Mouse (Mus musculus) heart, postnatal 0 days (tissue): ENCODE measurements around the gene Ovca2. TPM values are rescaled to one million over a fixed set of nuclear protein-coding genes. Genes with fewer than 3 reads are reported as not detected.

Source experiments
- ATAC-seq: fragments of 200-750 bp; cut with Nextera tagmentation; 2 replicates; pipeline ENCODE4 v1.8.0; 2017; ENCODE audit warnings: low read depth, moderate number of reproducible peaks, moderate library complexity; ENCODE audit not compliant: insufficient read depth
- DNase-seq: peaks from one replicate; pipeline ENCODE4 v3.0.0-alpha.2; 2016; ENCODE audit warnings: low spot score
- H3K27ac ChIP-seq: fragments of 300-500 bp; sonication (generic); 2 replicates; pipeline ENCODE4 v1.5.1; 2014; ENCODE audit warnings: low read depth, mild to moderate bottlenecking
- H3K27me3 ChIP-seq: fragments of 300-500 bp; sonication (generic); 2 replicates; pipeline ENCODE4 v1.6.1; 2014; ENCODE audit warnings: low read length, mixed read lengths; ENCODE audit not compliant: control insufficient read depth, insufficient read depth
- H3K36me3 ChIP-seq: fragments of 300-500 bp; sonication (generic); replicated peaks from 2 replicates; pipeline ENCODE4 v1.6.1; 2014; ENCODE audit warnings: low read length, mixed read lengths; ENCODE audit not compliant: control insufficient read depth, insufficient read depth
- H3K4me1 ChIP-seq: fragments of 300-500 bp; sonication (generic); 2 replicates; pipeline ENCODE4 v1.6.1; 2014; ENCODE audit warnings: antibody characterized with exemption; ENCODE audit not compliant: control insufficient read depth, insufficient read depth
- H3K4me2 ChIP-seq: fragments of 300-500 bp; sonication (generic); 2 replicates; pipeline ENCODE4 v1.6.1; 2014; ENCODE audit warnings: low read depth, mild to moderate bottlenecking, low read length, moderate library complexity
- H3K4me3 ChIP-seq: fragments of 300-500 bp; sonication (generic); 2 replicates; pipeline ENCODE4 v1.5.1; 2014; ENCODE audit warnings: low read depth, low read length
- H3K9ac ChIP-seq: fragments of 300-500 bp; sonication (generic); replicated peaks from 2 replicates; pipeline ENCODE4 v1.6.1; 2014; ENCODE audit warnings: low read depth, low read length, mixed read lengths
- H3K9me3 ChIP-seq: fragments of 300-500 bp; sonication (generic); replicated peaks from 2 replicates; pipeline ENCODE4 v1.6.1; 2016; ENCODE audit warnings: low read length; ENCODE audit not compliant: control insufficient read depth
- CTCF ChIP-seq: IDR thresholded peaks from 2 replicates; pipeline ENCODE4 v1.5.1; 2016; ENCODE audit warnings: antibody characterized with exemption, control low read depth, low read depth
- EP300 ChIP-seq: IDR thresholded peaks from 2 replicates; pipeline ENCODE4 v1.6.1; 2016; ENCODE audit warnings: antibody characterized with exemption, low read depth
- WGBS: fragments of 180-500 bp; shearing (Covaris S2); extraction: QIAGEN DNeasy Blood & Tissue Kit; methylation state at CpG from one replicate; pipeline ENCODE4 v1.1.7; 2014; 5-methylcytosine and 5-hydroxymethylcytosine counted together
- polyA plus RNA-seq: library from polyadenylated mRNA; unstranded; fragments of >200 nt; fragmentation: Nextera tagmentation; extraction: Ambion mirVana; gene quantifications from 2 replicates; pipeline ENCODE4 v1.2.1, GENCODE M21; 2015
- total RNA-seq: library from RNA; depleted of rRNA; stranded (reverse); fragments of >200 nt; gene quantifications from 2 replicates; pipeline ENCODE4 v1.2.3, GENCODE M21; 2014; ENCODE audit warnings: low replicate concordance

Gene Ovca2
- total and polyA plus RNA-seq, 2 experiments from 2014 or later, result 8.9 to 12.9 TPM

DNA sequence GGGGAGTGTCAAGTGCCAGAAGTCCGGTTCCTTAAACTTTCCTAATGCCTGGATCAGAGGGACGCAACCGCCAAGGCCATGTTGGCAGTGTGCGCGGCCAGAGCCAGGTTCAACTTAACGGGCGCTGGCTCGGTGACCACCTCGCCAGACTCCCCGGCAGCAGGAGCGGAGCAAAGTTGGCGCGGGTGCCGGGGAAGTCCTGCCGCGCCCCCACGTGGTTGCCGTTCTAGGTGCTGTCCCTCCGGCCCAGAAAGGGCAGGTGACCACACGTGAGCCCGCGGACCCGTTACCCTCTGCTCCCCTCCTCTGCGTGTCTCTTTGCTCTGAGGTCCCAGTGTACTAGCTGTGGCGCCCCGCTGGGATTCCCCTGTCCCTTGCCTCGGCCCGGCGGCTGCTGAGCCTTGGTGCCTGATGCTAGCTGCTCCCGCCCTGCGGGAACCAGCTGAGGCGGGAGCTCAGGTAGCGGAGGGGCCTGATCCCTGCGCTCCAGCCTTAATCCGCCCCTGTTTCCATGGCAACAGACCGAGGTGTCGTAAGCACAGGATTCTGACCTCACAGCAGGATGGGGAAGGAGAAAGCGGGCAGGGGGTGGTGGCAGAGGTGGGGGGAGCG is 16.3 kb upstream of the Ovca2 start:
- H3K9me3 ChIP-seq, result no peaks in the 10 kb centered on the region

GRCm38 (mm10) chr11:75194121-75194849 is 15.7 kb upstream of the Ovca2 start:
- Histone ChIP-seq H3K9ac (peak overlapping the region; percentile 69), H3K36me3 (no peaks in the 10 kb centered on the region), H3K4me1 (peaks cover 7% of the 10 kb centered on the region; the same call in 1 of the 2 replicates), H3K4me3 (peak overlapping the region; percentile 72), H3K9me3 (no peaks in the 10 kb centered on the region), H3K27me3 (peaks cover 10% of the 10 kb centered on the region), H3K27ac (peak overlapping the region; percentile 92), H3K4me2 (peak overlapping the region; percentile 86)
- ATAC-seq (no peak), DNase-seq (peak; percentile 25)
- TF ChIP-seq EP300, result no peak
- no peak for TF ChIP-seq CTCF
- WGBS, result under 1% methylated on average over 52 of the region's 52 CpGs

More for the DNA sequence above, 16.3 kb upstream of the Ovca2 start:
- H3K4me1 ChIP-seq, result peaks cover 7% of the 10 kb centered on the region; the same call in 1 of the 2 replicates
- 4% methylated on average over 39 of the region's 39 CpGs for WGBS
- peak overlapping the region; percentile 92; the same call in 1 of the 2 replicates for H3K27ac ChIP-seq
- H3K9ac ChIP-seq, result peak overlapping the region; percentile 69
- peak overlapping the region; percentile 86 for H3K4me2 ChIP-seq
- ATAC-seq (no peak), DNase-seq (peak; percentile 49)
- H3K4me3 ChIP-seq, result peak overlapping the region; percentile 72
- no peaks in the 10 kb centered on the region for H3K36me3 ChIP-seq
- peaks cover 10% of the 10 kb centered on the region for H3K27me3 ChIP-seq
- TF ChIP-seq EP300 (no peak), CTCF (peak; percentile 19; the same call in 1 of the 2 replicates)

DNA sequence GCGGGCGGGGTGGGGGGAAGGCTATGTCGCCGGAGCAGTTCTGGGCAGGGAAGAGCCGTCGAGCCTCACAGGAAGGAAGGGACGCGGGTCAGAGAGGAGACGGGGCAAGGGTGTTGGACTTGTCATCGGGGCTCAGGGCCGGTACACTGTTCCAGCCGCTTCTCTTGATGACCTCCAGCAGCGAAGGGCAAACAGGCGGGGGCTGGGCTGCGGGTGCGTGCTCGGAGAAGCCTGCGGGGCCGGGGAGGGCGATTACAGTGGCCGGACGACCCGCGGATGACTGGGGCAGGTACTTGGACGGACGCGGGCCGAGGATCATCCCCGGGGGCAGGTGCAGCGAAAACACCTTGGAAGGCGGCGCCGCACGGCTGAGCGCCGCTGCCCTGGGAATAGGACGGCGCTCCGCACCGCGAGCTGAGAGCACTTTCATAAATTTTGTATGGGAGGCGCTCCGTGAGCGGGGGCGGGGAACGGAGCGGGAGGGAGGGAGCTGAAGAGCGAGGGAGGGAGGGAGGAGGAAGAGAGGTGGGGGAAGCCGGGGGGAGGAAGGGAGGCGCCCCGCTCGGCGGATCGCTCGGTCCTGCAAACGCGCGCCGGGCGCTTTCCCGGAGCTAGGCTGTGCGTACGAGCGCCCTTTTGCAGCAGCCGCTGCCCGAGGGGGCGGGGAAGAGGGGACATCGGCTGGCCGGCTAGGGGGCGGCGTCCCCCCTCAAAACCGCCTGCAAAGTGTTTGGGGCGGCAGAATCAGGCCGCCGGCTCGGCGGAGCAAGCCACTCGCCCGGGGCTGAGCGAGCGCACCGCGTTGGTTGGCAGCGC is 14.8 kb upstream of the Ovca2 start, which contains the start of gene Rtn4rl1:
Gene Rtn4rl1, plus strand, starts transcription at position 528 of the 816 bp plus-strand sequence.
- H3K9me3 ChIP-seq, result no peaks in the 10 kb centered on the region
- peaks cover 10% of the 10 kb centered on the region for H3K27me3 ChIP-seq
- WGBS, result under 1% methylated on average over 74 of the region's 84 CpGs
- peak within 1 kb of the TSS; percentile 92 for H3K27ac ChIP-seq
- peak within 1 kb of the TSS; percentile 69 for H3K9ac ChIP-seq
- ATAC-seq (peak; percentile 60), DNase-seq (peak; percentile 83)
- no peaks in the 10 kb centered on the region for H3K36me3 ChIP-seq
- H3K4me3 ChIP-seq, result peak within 1 kb of the TSS; percentile 72
- TF ChIP-seq CTCF, result no peak
- H3K4me1 ChIP-seq, result peaks cover 7% of the 10 kb centered on the region; the same call in 1 of the 2 replicates
- peak within 1 kb of the TSS; percentile 86 for H3K4me2 ChIP-seq

DNA sequence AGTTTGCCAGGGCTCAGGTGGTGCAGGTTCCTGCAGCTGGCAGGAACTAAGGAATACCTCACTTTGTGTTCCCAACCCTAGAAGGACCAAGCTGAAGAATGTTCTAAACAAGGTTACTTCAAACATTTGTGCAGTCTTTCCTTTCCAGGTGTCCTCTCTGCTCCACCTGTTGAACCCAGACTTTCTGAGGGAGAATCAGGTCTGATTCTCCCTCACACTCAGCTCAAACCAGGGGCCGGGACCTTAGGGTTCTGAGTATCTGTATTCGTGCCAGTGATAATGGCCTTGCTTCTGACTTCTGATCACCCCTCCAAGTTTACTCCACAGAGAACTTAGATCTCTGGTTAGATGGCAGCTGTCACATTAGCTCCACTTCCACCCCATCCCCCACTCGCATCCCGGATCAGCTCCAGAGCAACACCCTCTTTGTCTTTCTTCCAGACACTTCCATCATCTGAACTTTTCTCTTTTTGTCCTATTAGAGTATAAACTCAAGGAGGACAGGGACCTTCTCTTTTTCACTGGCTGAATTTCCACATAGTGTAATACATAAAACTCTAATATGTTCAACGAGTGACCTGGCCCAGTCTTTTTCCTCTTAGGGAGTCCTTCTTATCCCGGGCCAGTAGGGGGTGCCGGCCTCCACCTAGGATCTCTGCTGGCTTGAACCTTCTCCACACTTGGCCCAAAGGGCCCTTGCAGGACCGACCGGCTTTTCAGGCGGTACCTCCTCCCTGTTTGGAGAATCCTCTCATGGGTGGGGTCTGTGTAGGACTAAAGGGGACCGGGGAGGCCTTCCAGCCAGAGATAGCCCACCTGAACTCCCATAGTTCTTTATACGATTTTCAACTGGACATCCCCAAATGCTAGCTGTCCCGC is 13.9 kb upstream of the Ovca2 start:
- Histone ChIP-seq H3K9me3 (no peaks in the 10 kb centered on the region), H3K27me3 (peaks cover 10% of the 10 kb centered on the region), H3K9ac (peak overlapping the region; percentile 69; the same call in 1 of the 2 replicates), H3K27ac (peak overlapping the region; percentile 92), H3K4me3 (peak overlapping the region; percentile 72), H3K36me3 (no peaks in the 10 kb centered on the region), H3K4me1 (peaks cover 7% of the 10 kb centered on the region; the same call in 1 of the 2 replicates), H3K4me2 (peak overlapping the region; percentile 86)
- 22% methylated on average over 13 of the region's 13 CpGs for WGBS
- DNase-seq (peak; percentile 95), ATAC-seq (peak; percentile 74)
- TF ChIP-seq EP300 (0 out of 2 replicates have a peak, but pooled peaks have one; percentile 31), CTCF (peak; percentile 88)
